Mouse (Mus musculus) urinary bladder, postnatal 14 days (tissue): ENCODE measurements around the gene Bmpr1a.
A peak's percentile ranks its signal among the peaks of the same experiment; 100 is the strongest.
"Not testable (repeated sequence)": the region's sequence is repeated elsewhere in the genome, so short reads cannot be mapped to it uniquely, and the experiment has no call there.

Experiments
- DNase-seq: peaks from one replicate; pipeline ENCODE4 v3.0.0; 2021; ENCODE audit warnings: low spot score

The Bmpr1a gene

GRCm38 (mm10) chr14:34393295-34393694, 109.8 kb downstream of the Bmpr1a start:
- no peak for DNase-seq

GRCm38 (mm10) chr14:34382921-34383704, 120.0 kb downstream of the Bmpr1a start:
- no peak for DNase-seq

- peak; percentile 72 for DNase-seq
These were observed 124.4 kb downstream of the Bmpr1a start for GRCm38 (mm10) chr14:34378560-34379331.

- DNase-seq: no peak
These were observed 126.0 kb downstream of the Bmpr1a start for GRCm38 (mm10) chr14:34377121-34377520.

GRCm38 (mm10) chr14:34375941-34376340, 127.2 kb downstream of the Bmpr1a start:
- DNase-seq: no peak

GRCm38 (mm10) chr14:34375415-34375904, 127.7 kb downstream of the Bmpr1a start, which contains the start of gene Mmrn2:
Mmrn2 (plus strand) TSS chr14:34375465.
- DNase-seq: no peak

- DNase-seq: no peak
These were observed 128.6 kb downstream of the Bmpr1a start, which contains the start of gene Sncg for GRCm38 (mm10) chr14:34374577-34374976. Sncg (minus strand) TSS chr14:34374789.

- DNase-seq: no peak
These were observed 129.6 kb downstream of the Bmpr1a start for GRCm38 (mm10) chr14:34373581-34373980.

- peak; percentile 67 for DNase-seq
These were observed 130.5 kb downstream of the Bmpr1a start for GRCm38 (mm10) chr14:34372646-34373045.

- DNase-seq: no peak
These were observed 131.4 kb downstream of the Bmpr1a start for GRCm38 (mm10) chr14:34371763-34372162.

- no peak for DNase-seq
These were observed 132.2 kb downstream of the Bmpr1a start for GRCm38 (mm10) chr14:34370921-34371320.

GRCm38 (mm10) chr14:34370203-34370602, 132.9 kb downstream of the Bmpr1a start:
- no peak for DNase-seq

GRCm38 (mm10) chr14:34365147-34365507, 138.0 kb downstream of the Bmpr1a start:
- no peak for DNase-seq

GRCm38 (mm10) chr14:34364254-34365146, 138.6 kb downstream of the Bmpr1a start:
- not testable (repeated sequence) for DNase-seq

GRCm38 (mm10) chr14:34363490-34364253, 139.5 kb downstream of the Bmpr1a start:
- peak; percentile 90 for DNase-seq

- DNase-seq: peak; percentile 82
These were observed 140.3 kb downstream of the Bmpr1a start for GRCm38 (mm10) chr14:34362726-34363445.

GRCm38 (mm10) chr14:34362135-34362534, 141.0 kb downstream of the Bmpr1a start:
- DNase-seq: no peak
